Mouse (Mus musculus): ENCODE measurements around the gene Nck2.

The Nck2 gene

GRCm38 (mm10) chr1:43593069-43593468 is 148.7 kb downstream of the Nck2 start:
- 86% methylated on average over 3 of the region's 3 CpGs for WGBS

DNA sequence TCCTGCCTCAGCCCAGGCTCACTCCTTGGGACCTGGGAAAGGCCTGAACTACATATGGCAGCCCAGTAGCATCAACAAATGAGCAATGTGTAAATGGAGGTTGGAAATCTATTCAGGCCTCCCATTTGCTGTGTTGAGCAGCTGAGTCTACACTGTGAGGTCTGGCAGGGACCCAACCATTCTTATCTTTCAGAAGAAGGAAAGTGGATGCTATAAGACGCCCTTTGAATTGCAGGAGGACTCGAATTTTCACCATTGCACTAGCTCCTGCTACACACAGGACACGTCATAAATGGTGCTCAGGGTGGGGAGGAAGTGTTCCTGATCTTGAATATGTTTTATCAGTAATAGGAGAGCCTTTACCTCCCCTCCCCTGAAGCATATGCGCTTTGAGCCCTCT is 150.4 kb downstream of the Nck2 start:
- 78% methylated on average over 4 of the region's 4 CpGs for WGBS

- 60% methylated on average over 8 of the region's 8 CpGs for WGBS
These were observed 156.7 kb downstream of the Nck2 start for GRCm38 (mm10) chr1:43601054-43601453.

DNA sequence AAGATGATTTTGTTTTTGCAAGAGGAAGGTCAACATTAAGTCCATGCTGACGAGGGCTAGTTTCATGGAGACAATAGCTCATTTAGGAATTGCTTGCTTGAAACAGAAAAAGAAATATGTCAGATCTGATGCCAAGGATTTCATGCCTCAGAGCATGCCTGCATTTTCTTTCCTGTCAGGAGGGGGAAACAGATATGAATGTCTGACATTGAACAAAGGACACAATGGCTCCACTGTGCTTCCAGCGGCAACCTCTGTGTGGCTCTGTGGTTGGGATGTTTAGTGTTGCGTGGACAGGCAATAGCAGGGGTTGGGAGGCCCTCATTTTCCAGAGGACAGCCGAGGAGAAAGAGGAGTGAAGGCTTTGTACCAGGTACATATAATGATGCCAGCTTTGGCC is 171.6 kb downstream of the Nck2 start:
- 49% methylated on average over 4 of the region's 4 CpGs for WGBS
